Mouse (Mus musculus) adrenal gland, postnatal 36 days (tissue): ENCODE data around the gene Mrrf. TPM values are rescaled to one million over a fixed set of nuclear protein-coding genes. Genes with fewer than 3 reads are reported as not detected.

ENCODE experiments used
- DNase-seq, 2 experiments: peaks; one replicate each; pipeline ENCODE4 v3.0.0; 2021; ENCODE audit warnings: mixed read lengths in 1 of 2
- total RNA-seq, 2 experiments: library from RNA; stranded (reverse); gene quantifications; 2 replicates each; pipeline ENCODE4 v1.2.3; 2021

The Mrrf gene
- total RNA-seq, 2 experiments from 2014 or later, result 24.3 to 28.4 TPM

DNA sequence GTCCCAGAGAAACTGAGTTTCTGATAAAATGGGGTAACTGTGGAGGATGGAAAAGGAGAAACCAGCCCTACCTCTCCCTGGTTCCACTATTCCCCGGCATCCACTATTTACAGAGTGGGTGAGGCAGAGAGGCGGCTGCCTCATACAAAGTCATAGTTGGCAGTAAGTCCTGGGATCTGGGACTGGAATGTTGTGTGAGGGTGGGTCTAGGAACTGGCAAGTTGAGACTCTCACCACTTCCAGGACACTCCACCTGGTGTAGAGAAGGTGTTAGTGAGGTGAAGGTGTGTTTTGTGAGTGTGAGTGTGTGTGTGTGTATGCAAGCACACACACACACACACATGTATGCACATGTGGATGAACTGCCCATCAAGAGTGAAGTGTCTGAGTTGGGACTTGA, 64.6 kb downstream of the Mrrf start:
- DNase-seq, result no peak

DNA sequence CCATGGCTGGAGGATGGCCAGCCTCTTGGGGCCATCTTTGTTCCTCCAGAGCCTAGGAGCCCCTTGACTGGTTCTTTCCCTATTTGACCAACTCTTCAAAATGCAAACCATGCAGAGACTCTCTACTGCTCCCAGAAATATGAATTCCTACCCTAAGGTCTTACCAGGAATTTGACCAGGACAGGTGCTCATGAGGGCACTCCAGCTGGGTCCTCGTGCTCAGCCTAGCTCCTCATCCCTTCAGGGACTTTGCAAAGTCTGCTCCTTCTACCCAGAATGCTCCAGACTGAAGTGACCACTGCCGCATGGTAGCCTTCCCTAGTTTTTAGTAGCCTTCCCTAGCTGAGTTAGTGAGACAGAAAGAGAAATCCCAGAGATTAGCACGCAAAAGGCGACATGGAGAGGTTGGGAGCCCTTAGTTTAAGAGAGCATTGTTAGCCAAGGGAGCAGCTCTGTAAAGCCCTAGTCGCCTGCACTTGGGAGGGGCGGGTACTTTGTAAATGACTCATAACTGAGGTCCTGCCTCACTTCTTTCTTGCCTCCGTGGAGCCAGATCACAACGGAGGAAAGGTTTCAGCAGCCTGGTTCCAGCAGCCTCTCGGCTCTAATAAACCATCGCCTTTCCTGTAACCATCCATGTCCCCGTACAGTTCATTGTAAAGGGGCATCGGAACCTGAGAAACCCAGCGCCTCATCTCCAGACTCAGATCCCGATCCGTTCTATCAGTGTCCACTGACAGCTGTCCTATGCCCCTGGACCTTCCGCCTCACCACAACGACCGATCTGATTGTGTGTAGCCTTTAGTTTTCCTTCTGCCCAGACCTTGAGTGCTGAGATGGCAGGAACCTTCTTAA, 65.8 kb downstream of the Mrrf start:
- peak; percentile 31 to 55 for DNase-seq

DNA sequence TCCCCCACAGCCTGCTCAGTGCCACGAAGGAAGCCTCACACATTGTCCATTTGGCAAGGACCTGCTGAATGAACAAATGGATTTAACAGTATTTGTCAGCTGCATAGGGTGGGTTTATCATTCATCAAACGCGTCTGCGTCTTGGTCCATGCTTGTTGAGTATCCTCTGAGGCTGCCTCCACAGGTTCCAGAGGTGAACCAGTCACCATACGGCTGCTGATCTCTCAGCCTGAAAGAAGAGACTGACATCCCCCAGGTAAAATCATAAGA, 66.4 kb downstream of the Mrrf start:
- no peak for DNase-seq

DNA sequence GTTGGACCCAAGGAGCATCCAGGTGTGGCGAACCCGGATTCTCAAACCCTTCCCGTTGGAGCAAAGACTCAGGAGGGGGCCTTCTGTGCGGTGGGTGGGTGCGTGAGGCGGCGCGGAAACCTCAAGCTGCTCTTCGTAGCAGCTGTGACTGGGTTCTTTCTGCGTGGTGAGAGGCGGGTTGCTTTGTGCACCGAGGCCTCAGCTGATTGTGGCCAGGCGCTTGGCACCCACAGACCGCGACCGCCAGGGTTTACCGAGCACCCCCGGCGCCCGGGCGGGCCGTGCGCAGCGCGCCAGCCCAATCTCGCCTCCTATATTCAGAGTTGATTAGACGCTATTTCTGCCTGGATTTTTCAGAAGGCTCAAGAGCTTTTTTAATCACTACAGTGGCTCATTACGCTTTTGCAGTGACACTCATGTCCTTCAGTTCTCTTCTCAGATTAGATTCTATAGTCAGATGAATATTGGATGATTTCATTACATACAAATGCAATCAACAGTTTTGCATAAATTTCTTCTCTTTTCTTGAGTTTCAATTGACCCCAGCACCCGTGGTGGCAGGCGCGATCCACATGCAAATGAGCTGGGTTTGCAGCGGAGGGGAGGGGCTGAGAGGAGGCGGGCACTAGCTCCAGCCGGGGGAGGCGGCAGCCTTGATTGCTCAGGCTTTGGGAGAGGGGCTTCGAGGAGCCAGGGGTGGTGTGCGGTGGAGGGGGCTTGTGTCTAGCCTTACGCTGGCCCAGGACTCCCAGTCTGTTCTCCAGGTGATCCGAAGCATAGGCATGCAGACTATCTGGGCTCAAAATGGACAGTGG, 67.0 kb downstream of the Mrrf start:
- DNase-seq, result peak; percentile 51 to 58

DNA sequence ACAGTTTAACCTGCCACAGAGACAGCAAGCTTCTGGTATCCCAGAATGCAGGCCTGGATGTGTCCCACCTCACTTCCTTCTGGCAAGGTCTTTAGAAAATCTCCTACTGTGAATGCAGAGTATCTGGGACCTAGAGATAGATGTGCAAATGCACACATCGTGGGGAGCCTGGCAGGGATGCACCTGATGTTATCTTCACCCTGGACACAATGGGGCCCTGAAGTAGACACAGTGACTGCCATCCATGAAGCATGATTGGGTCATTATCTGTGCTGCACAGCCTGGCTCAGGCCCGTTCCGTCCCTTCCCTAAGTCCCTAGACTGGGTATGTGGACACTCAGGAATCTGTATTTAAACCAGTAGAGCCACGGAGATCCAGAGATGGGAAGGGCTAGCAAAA, 68.4 kb downstream of the Mrrf start:
- no peak for DNase-seq

DNA sequence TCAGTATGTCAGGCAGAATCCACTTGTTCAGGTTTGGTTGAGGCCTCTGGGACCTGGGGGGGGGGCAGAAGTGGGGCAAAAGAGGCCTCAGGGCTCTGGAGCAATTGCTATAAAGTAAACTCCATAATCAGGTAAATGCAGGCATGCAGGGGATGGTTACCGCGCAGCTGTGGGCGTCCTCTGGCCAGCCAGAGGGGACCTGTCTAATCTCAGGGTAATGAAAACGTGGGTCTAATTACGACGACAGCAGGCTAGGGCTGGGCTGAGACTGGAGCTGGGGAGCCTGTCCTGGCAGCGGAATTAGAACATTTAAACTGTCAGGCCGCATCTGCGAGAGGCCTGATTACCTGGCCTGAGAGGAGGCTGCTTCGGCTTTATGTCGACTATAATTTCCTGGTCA, 70.9 kb downstream of the Mrrf start:
- no peak for DNase-seq

DNA sequence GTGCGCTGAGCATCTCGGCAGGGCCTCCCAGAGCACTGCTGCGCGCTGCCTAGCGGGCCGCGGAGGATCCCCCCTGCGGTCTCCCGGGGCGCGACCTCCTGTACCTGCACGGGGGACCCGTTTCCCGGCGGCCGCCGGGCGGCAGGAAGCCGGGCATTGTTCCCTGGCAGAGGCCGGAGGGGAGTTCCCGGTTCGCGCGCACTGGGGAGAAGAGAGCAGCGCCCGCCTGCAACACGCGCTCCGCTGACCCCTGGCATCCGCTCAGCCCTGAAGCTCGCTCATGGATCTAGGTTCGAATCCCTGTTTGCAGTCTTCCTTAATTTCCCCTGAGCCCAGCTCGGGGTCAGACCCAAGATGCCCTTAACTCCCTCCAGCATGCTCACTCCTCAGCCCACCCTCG, 74.6 kb downstream of the Mrrf start:
- DNase-seq, result peak; percentile 49 to 67

DNA sequence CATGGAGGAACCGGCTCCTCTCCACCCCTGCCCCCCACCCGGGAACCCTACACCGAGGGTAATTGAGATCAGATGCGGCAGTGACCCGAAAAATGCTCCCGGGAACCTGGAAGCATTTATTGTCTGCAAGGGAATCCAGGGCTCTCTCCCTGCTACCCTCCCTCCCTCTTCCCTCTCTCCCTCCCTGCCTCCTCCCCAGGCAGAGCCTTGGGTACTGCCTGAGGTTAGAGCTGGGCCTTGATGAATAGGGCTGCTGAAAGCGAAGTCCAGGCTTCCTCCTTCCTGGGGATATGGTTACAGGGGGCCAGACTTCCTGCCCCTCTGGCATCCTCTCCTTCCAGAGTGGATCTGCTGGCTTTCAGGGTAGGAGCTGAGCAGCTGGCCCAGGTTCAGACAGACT, 75.6 kb downstream of the Mrrf start:
- no peak for DNase-seq

DNA sequence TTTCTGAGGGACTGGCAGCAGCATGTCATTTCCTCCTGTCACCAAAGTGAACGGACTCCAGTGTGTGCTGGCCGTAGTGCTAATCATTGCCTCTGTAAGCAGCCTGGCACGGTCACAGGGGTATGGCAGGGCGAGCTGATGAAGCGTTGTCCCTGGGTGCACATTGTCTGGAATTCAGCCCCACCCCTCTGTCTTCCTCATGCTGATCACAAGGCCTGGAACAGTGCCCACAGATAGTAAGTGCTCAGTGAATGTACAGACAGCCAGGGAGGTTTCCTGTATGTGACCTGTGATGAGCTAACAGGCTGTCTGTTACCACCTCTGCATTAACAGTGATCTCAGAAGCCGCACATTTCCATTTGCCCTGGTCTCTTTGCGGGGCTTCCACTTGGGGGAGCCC, 76.9 kb downstream of the Mrrf start:
- DNase-seq, result peak in 1 of 2 experiments; percentile 41

DNA sequence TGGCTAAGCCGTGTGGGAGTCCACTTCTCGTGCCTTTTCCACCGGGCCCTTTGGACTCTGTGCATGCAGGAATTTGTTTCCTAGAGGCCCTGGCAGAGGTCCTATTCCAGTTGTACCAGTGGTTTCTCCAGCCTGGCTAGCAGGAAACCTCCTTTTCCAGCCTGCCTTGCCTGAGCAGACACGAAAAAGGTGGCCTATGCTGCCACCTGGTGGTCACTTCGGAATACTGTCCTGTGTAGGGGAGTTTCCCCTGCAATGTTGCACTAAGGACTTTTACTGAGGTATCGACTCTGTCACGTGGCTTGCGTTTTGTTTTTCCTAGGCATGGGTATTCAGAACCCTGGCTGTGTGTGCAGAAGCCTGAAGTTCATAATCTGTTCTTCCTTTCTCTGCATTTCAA, 77.8 kb downstream of the Mrrf start:
- DNase-seq, result peak; percentile 90 to 91

DNA sequence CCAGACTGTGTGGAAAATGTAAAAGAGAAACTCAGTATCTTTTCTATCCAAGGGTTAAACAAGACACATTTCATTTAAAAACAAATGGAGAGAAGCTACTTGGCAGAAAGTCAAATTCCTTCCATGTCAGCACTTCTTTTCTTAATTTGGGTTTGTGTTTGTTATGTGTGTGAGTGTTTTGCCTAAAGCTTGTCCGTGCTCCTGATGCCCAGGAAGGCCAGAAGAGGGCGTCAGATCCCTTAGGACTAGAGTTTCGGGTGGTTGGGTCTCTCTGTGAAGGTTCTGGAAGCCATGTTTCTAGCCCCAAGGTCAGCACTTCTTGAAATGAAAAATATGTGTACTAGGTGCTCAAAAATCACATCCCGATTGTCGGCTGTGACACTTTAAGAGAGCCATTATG, 78.2 kb downstream of the Mrrf start:
- DNase-seq, result no peak

DNA sequence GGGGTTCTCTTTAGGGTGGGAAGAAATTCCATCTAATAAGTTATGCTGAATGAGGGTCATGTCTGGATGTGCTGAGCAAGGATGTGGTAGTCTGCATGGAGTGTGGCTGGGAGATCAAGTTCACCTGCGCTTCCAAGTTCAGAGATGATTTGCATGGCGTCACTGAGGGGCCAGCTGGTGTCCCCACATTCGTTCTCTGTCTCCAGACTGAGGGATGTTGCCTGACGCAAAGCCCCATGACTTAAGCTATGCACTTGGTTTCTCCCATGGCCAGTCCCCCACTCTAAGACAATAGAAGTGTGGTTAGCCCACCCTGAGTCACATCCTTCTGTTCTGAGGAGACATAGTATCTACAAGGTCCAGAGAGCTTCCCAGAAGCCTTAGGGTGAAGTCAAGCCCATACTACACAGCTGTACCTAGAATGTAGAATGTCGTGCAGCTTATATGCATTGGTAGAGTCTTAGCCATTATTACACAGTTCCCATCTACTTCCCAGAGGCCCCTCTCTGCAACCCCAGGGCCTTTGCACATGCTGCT, 79.1 kb downstream of the Mrrf start:
- DNase-seq, result no peak

DNA sequence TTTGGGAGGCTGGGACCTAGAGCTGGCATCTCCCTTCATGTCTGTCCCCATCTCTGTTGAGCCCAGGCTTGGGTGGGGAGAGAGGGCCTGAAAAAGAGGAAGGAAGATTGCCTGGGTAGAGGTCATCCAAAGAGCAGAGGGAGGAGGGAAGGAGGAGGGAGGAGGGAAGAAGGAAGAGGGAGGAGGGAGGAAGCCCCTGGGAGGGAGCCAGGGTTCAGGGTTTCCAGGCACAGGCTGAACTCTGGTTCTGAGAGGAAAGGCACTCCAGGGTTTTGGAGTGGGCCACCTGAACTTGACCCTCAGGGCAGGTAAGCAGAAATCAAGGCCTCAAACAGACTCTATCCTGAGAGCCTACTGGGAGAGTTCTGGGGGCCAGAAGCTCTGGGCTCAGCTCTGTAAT, 80.4 kb downstream of the Mrrf start:
- DNase-seq, result peak in 1 of 2 experiments; percentile 40

DNA sequence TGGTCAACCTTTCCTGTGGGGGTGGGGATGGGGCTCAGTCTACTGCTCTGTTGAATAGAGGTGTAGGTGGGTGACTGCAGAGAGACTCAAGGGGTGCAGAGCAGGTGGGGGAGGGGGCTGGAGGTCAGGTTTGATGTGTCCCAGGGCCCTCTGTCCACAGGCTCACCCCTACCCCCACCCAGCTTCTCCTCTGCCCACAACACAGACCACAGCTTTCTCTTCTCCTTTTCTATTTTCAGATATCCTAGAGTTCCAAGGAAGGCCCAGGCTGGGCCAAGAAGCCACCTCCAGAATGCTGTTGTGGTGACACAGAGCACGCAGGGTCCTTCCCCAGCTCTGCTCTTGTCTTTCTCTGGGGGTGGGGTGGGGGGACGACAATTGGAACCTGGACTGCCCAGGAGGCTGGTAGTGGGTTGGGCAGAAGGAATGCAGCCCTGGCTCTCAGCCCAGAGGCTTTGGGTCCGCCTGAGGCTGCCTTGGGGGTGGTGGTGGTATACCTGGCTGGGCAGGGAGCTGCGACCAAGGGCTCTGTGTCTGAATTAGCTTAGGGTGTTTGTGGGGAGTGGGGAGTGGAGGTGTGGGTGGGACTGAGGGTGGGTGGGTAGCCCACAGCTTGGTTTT, 80.9 kb downstream of the Mrrf start:
- DNase-seq, result no peak

DNA sequence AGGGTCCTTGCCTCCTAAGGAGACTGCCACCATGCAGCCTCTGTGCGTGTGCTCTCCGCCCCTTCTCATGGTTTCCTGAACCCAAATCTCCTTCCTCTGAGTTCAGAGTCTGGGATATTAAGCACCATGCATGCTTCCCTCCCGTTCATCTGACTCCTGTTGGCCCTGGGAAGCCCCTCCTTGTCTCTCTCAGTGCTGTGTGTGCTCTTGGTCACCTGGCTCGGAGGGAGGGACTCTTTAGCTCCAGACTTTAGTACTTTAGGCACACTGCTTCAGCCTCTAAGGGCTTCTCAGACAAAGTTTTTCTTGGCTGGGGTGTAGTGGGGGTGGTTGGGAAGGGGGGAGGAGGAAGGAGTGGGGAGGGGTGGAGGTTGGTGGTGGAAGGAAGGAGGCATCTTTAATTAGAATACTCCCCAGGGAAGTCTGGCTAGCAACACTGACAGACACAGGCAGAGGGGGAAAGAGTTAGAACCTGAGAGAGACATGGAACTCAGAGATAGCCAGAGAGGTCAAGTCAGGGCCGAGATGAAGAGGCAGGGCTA, 81.6 kb downstream of the Mrrf start:
- no peak for DNase-seq

DNA sequence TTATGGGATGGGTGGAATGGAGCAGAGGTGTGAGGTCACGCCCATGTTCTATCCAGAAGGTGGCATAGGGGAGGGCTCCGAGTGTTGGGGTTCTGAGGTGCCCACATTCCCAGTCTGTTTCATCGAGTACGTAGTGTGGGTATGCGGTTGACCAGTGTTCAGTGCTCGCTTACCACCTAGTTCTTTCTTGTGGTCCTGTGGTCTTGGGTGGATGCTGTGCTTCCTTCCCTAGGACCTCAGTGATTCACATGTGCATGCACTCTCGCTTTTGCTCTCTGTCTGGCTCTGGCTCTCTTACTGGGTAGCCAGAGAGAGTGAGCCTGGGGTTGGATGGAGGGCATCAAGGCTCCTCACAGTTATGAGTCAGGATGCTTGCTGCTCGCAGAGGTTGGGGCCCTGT, 83.9 kb downstream of the Mrrf start:
- DNase-seq, result no peak

DNA sequence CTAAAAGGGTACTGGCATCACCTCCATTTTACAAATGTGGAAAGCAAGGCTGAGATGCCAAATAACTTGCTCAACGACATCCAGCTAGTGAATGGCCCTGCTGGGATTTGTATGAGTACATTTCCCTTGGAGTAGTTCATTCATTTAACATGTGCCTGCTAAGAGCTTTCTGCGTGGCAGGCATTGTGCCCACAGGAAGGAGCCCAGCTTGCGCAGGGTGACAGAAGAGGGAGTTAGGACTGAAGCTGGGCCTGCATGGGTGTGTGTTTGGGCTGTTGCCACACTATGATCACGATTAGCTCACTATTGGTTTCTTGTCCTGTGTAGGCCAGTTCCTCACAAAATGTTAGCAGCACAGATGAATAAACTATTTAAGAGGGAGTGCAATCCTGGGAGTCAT, 84.7 kb downstream of the Mrrf start:
- DNase-seq, result peak in 1 of 2 experiments; percentile 34

DNA sequence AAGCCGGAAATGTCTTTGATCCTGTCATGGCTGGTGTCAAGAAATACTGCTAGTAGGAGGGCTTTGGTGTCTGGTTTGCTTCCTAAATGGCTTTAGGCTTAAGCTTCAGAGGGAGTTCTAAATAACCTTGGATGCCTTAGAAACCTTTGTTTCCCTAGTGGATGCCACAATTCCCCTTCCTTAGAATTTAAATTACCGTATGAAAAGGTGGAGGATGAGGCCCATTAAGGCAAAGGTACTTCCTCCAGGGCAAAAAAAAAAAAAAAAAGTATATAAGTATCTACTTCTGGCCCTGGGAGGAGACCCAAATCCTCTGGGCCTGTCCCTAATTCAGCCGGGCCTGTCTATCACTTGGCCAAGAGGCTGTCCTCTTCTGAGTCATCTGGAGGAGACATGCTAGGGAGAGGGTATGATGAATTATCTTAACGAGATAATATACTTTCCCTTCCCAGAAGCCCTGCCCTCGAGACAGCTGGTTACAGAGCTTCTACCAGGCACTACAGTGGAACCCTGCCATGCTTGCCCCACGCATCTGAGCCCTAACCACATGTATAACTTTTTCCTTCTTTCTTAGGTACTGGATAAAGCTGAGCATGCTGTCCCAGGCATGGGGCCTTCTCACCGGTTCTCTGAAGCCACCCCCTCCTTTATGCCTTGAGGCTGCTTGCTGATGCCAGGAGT, 86.1 kb downstream of the Mrrf start:
- no peak for DNase-seq

DNA sequence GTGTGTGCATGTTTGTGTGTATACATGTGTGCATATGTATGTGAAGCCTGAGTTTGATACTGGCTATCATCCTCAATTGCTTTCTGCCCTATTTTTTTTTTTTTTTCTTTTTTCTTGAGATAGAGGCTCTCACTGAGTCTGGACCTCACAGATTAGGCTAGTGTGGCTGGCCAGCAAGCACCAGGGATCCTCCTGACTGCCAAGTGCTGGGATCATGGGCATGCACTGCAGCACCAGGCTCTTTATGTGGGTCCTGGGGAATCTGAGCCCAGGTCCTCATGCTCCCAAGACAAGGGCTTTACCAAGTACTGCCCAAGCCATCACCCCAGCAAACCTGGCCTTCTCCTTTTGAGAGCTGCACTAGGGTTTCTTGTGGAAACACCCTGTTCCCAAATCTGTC, 87.2 kb downstream of the Mrrf start:
- DNase-seq, result no peak

DNA sequence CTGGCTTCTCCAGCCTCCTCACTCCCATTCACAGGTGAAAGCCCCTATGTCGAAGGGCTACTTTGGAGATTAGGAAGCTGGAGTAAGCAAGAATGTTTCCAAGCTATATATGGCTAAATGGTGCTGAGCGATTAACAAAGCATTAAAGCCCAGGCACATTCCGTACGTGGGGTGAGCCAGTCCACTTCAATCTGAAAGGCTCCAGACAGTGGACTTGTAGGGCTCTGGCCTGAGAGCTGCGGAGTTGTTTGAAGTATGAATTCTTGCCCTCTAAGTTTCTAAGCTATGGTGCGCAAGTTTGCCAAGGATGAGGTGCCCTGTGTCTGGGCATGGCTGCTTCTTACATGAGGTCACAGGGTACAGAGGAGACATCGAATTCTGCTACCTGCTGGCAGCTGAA, 88.0 kb downstream of the Mrrf start:
- DNase-seq, result no peak

DNA sequence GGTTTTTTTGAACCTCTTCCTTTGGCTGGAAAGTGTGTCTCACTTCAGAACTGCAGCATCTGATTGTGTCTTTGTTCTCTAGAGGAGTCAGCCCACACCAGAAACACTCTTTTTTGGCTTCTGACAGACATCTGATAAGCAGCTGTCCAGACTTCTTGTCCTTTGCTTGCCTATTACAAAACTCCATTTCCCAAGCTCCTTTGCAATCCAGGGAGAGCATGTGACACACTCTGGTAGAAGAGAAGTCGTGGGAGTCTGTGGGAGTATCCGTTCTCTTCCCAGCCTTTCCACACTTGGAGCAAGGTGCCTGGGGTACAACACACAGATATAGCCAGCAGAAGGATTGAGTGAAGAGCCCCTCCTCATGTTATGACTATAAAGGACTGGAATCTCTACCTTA, 88.4 kb downstream of the Mrrf start:
- no peak for DNase-seq

DNA sequence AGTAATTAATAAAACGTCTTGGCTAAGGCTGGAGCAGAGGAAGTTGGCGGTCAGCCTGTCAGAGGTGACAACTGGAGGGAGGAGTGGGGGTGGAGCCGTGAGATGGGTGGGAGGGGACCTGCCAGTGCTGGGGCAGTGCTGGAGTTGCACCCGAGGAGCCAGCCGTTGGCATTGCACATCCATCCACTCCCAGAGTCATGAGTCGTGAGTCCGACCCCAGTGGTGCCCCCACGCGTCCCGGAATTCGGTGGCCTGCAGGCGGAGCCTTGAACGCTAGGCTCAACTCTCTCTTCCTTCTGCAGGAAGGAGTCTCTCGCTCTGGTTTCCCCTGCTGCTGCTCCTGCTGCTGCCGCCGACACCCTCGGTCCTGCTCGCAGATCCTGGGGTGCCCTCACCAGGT, 94.2 kb downstream of the Mrrf start, which contains the start of gene Ptgs1:
Ptgs1 (plus strand) TSS at position 61 of the 400 bp plus-strand sequence.
- DNase-seq, result peak; percentile 64 to 74
